Mouse (Mus musculus): ENCODE data around the gene Cracr2b. TPM values are rescaled to one million over a fixed set of nuclear protein-coding genes. Genes with fewer than 3 reads are reported as not detected.

Cracr2b gene
- 4.5 TPM for polyA plus RNA-seq (2012; fragmentation: generic; extraction: Trizol)
- long read RNA-seq, experiment 1: 0 reads
- long read RNA-seq, experiment 2: 0 reads

DNA sequence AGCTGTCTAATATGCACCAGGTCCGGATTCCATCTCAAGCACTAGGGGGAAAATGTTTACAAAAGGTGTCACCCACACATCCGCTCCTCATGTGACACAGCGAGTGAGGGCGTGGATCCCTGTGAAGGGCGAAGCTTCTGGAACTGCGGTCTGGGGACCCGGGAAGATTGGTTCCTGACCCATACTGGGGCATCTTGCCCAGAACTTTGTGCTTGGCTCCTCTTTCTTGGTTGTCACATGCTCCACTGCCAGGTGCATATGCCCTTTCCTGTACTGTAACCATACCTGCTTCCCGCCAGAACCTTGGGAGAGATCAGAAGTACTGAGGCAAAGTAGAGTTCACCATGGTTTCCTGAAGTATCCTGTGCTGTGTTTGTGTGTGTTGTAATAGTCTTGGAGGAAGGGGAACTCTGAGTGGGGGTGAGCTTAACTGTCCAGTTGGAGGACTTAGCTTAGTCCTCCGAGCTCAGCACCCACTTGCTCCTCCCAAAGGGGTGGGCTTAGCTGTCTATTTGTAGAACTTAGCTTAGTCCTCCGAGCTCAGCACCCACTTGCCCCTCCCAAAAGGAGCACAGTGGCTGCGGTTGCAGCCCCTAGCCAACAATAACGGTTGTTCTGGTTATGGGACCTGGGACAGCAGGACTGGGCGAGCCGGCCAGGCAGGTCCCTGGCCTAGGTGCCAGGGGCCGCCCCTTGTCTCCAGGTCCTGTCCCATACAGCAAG lies at the start of gene Cracr2b:
Gene Cracr2b, plus strand, starts transcription at position 704 of the 723 bp plus-strand sequence.
- H3K4me3 ChIP-seq (ENCODE audit: insufficient read depth, poor library complexity, severe bottlenecking): no peak within 1 kb of the TSS
- no peaks in the 10 kb centered on the region for H3K79me3 ChIP-seq (ENCODE audit: low read depth)
- no peak for TF ChIP-seq USF1 (IDR thresholded peaks at IDR 0.05; ENCODE audit: low read depth)
- no peak for TF ChIP-seq FOSL1 (IDR thresholded peaks at IDR 0.05; ENCODE audit: insufficient read depth, low read length, poor library complexity, severe bottlenecking)
- no peak for TF ChIP-seq MYOD1 (IDR thresholded peaks at IDR 0.05; ENCODE audit: control insufficient read depth, insufficient read length, low read depth)
- TF ChIP-seq CTCF (IDR thresholded peaks at IDR 0.05; ENCODE audit: control insufficient read depth, insufficient read depth, insufficient read length): no peak
- no peak for TF ChIP-seq MYOG (IDR thresholded peaks at IDR 0.05; ENCODE audit: control insufficient read depth, extremely low read depth, insufficient read length)
- TF ChIP-seq MAX (IDR thresholded peaks at IDR 0.05): no peak
- TF ChIP-seq CEBPB (IDR thresholded peaks at IDR 0.05; ENCODE audit: low read depth): no peak
- no peaks in the 10 kb centered on the region for H3K79me2 ChIP-seq (ENCODE audit: control insufficient read depth, insufficient read depth)
- H3ac ChIP-seq (ENCODE audit: control insufficient read depth, insufficient read length, low read depth): peak within 1 kb of the TSS; percentile 39
- peaks cover 3% of the 10 kb centered on the region for H3K36me3 ChIP-seq (ENCODE audit: control insufficient read depth, insufficient read depth)
- no peaks in the 10 kb centered on the region for H3K27me3 ChIP-seq (ENCODE audit: control insufficient read depth, insufficient read depth, insufficient read length)

DNA sequence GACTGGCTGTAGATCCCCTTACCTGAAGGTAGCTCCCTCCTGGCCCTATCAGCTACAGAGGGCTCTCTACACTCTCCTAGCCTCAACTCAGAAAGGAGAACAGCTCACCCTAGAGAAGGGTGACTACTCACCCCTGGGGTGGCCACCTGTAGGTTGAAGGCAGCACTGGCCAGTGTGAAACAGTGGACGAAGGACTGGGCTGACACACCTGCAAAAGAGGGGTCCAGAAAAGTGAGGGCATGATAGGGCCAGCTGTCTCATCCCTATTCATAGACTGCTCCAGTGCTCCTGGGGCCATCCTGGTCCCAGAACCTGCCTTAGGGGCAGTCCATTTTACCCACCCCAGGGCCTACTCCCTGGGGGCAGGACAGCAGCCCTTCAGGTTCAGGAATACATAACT lies 49.2 kb upstream of the Cracr2b start:
- peaks cover 11% of the 10 kb centered on the region for H3K79me2 ChIP-seq (ENCODE audit: control insufficient read depth, insufficient read depth)
- H3K36me3 ChIP-seq (ENCODE audit: control insufficient read depth, insufficient read depth): no peaks in the 10 kb centered on the region
- no peaks in the 10 kb centered on the region for H3K79me3 ChIP-seq (ENCODE audit: low read depth)
- no peaks in the 10 kb centered on the region for H3K27me3 ChIP-seq (ENCODE audit: control insufficient read depth, insufficient read depth, insufficient read length)
- no peak overlapping the region for H3ac ChIP-seq (ENCODE audit: control insufficient read depth, insufficient read length, low read depth)
- H3K4me3 ChIP-seq (ENCODE audit: insufficient read depth, poor library complexity, severe bottlenecking): no peak overlapping the region
- TF ChIP-seq MAX (IDR thresholded peaks at IDR 0.05) (no peak), MYOG (IDR thresholded peaks at IDR 0.05; ENCODE audit: control insufficient read depth, extremely low read depth, insufficient read length) (no peak), USF1 (IDR thresholded peaks at IDR 0.05; ENCODE audit: low read depth) (no peak), FOSL1 (IDR thresholded peaks at IDR 0.05; ENCODE audit: insufficient read depth, low read length, poor library complexity, severe bottlenecking) (no peak), MYOD1 (IDR thresholded peaks at IDR 0.05; ENCODE audit: control insufficient read depth, insufficient read length, low read depth) (no peak), CTCF (IDR thresholded peaks at IDR 0.05; ENCODE audit: control insufficient read depth, insufficient read depth, insufficient read length) (no peak)

DNA sequence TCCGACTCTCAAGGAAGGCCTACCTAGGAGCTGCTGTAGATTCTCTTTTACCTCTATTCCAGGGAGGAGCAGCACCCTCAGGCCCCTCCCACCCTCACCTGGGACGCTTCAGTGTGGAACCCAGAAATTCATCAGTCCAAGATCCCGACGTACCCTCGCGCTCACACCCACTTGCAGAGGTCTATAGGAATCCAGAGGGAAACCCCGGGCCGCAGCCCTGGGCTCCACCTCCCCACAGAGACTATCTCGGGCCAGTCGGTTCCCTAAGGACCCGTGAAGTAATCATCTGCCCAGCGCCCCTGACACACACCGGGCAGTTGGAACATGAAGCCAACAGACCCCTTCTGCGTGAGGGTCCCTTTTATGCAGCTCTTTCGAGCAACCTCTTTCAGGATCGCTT lies 47.6 kb upstream of the Cracr2b start:
- Histone ChIP-seq H3K36me3 (ENCODE audit: control insufficient read depth, insufficient read depth) (no peaks in the 10 kb centered on the region), H3ac (ENCODE audit: control insufficient read depth, insufficient read length, low read depth) (peak overlapping the region; percentile 78), H3K79me3 (ENCODE audit: low read depth) (no peaks in the 10 kb centered on the region), H3K27me3 (ENCODE audit: control insufficient read depth, insufficient read depth, insufficient read length) (no peaks in the 10 kb centered on the region), H3K4me3 (ENCODE audit: insufficient read depth, poor library complexity, severe bottlenecking) (peak overlapping the region; percentile 59), H3K79me2 (ENCODE audit: control insufficient read depth, insufficient read depth) (peaks cover 11% of the 10 kb centered on the region)
- no peak for TF ChIP-seq FOSL1 (IDR thresholded peaks at IDR 0.05; ENCODE audit: insufficient read depth, low read length, poor library complexity, severe bottlenecking)
- no peak for TF ChIP-seq MYOG (IDR thresholded peaks at IDR 0.05; ENCODE audit: control insufficient read depth, extremely low read depth, insufficient read length)
- TF ChIP-seq MYOD1 (IDR thresholded peaks at IDR 0.05; ENCODE audit: control insufficient read depth, insufficient read length, low read depth): no peak
- no peak for TF ChIP-seq MAX (IDR thresholded peaks at IDR 0.05)
- no peak for TF ChIP-seq CTCF (IDR thresholded peaks at IDR 0.05; ENCODE audit: control insufficient read depth, insufficient read depth, insufficient read length)
- TF ChIP-seq USF1 (IDR thresholded peaks at IDR 0.05; ENCODE audit: low read depth): no peak
- no peak for TF ChIP-seq CEBPB (IDR thresholded peaks at IDR 0.05; ENCODE audit: low read depth)

DNA sequence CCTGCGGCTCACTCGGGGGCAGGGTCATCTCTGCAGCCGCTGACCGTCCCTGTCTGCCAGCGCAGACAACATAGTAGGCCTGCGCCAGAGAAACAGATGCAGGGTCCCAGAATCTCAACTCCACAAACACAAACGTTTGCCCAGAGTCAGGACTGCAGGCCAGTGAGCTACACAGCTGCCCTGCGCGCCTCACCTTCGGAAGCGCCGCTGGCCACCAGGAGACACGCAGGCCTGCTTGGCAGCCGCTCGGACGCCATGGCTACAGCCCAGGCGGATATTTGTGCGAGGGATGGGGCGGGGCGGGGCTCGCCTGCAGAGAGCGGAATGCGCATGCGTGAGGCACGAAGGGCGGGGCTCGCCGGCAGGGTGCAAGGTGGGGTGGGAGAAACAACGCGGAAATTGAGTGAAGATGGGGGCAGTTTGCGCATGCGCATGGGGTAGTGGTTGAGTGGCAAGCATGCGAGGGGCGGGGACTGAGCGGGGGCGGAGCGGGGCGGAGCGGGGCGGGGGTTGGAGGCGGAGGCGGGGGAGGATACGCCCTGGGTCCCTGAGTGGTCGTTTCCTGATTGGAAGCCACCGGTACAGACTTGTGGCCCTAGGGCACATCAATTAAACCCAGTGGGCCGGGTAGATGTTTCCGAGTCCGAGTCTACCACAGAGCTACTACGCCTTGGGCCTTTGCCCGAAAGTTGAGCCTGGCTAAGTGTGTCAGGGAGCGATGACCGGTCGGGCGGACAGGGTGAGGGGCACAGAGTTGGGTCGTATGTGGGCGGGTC lies 46.9 kb upstream of the Cracr2b start, which contains the start of gene Gatd1:
Gene Gatd1, minus strand, starts transcription at position 328 of the 776 bp plus-strand sequence.
- peaks cover 11% of the 10 kb centered on the region for H3K79me2 ChIP-seq (ENCODE audit: control insufficient read depth, insufficient read depth)

DNA sequence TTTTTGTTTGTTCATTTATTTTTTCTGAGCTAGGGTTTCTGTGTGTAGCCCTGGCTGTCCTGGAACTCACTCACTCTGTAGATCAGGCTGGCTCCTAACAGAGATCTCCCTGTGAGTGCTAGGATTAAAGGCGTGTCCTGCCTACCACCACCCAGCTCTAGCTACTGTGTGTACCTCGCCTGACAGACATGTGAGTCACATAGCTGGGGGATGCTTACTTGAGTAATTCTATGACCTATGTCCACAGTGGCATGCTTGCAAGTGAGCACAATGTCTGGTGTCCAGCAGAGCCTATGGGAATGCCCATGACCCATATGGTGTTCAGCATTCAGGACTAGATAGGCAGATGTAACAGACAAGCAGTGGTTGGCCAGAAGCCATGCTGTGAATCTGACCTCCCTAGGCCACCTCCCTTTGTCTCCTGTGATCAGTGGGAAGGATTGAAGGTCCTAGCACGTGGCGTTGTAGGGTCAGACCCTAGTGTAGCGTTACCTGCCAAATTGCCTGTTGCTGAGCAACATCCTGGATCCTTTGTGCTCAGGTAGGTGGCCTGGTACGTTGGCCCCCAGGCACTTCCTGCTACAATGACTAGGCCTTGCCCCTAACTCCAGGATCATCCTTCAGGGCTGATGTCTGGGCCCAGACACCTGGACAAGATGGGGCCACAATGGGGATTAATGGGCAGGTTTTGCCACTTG lies 44.6 kb upstream of the Cracr2b start:
- no peaks in the 10 kb centered on the region for H3K36me3 ChIP-seq (ENCODE audit: control insufficient read depth, insufficient read depth)
- peaks cover 11% of the 10 kb centered on the region for H3K79me2 ChIP-seq (ENCODE audit: control insufficient read depth, insufficient read depth)
- H3K27me3 ChIP-seq (ENCODE audit: control insufficient read depth, insufficient read depth, insufficient read length): no peaks in the 10 kb centered on the region
- H3K4me3 ChIP-seq (ENCODE audit: insufficient read depth, poor library complexity, severe bottlenecking): no peak overlapping the region
- no peak overlapping the region for H3ac ChIP-seq (ENCODE audit: control insufficient read depth, insufficient read length, low read depth)
- H3K79me3 ChIP-seq (ENCODE audit: low read depth): no peaks in the 10 kb centered on the region
- TF ChIP-seq USF1 (IDR thresholded peaks at IDR 0.05; ENCODE audit: low read depth) (no peak), MYOD1 (IDR thresholded peaks at IDR 0.05; ENCODE audit: control insufficient read depth, insufficient read length, low read depth) (no peak), FOSL1 (IDR thresholded peaks at IDR 0.05; ENCODE audit: insufficient read depth, low read length, poor library complexity, severe bottlenecking) (no peak), MYOG (IDR thresholded peaks at IDR 0.05; ENCODE audit: control insufficient read depth, extremely low read depth, insufficient read length) (no peak), CTCF (IDR thresholded peaks at IDR 0.05; ENCODE audit: control insufficient read depth, insufficient read depth, insufficient read length) (no peak), MAX (IDR thresholded peaks at IDR 0.05) (no peak), CEBPB (IDR thresholded peaks at IDR 0.05; ENCODE audit: low read depth) (no peak)

More for the DNA sequence above, 46.9 kb upstream of the Cracr2b start, which contains the start of gene Gatd1:
- peak within 1 kb of the TSS; percentile 78 for H3ac ChIP-seq (ENCODE audit: control insufficient read depth, insufficient read length, low read depth)
- no peak for TF ChIP-seq CTCF (IDR thresholded peaks at IDR 0.05; ENCODE audit: control insufficient read depth, insufficient read depth, insufficient read length)
- TF ChIP-seq FOSL1 (IDR thresholded peaks at IDR 0.05; ENCODE audit: insufficient read depth, low read length, poor library complexity, severe bottlenecking): no peak
- no peak for TF ChIP-seq MAX (IDR thresholded peaks at IDR 0.05)
- TF ChIP-seq MYOG (IDR thresholded peaks at IDR 0.05; ENCODE audit: control insufficient read depth, extremely low read depth, insufficient read length): no peak
- no peak for TF ChIP-seq MYOD1 (IDR thresholded peaks at IDR 0.05; ENCODE audit: control insufficient read depth, insufficient read length, low read depth)
- TF ChIP-seq USF1 (IDR thresholded peaks at IDR 0.05; ENCODE audit: low read depth): no peak
- no peak for TF ChIP-seq CEBPB (IDR thresholded peaks at IDR 0.05; ENCODE audit: low read depth)
- no peaks in the 10 kb centered on the region for H3K36me3 ChIP-seq (ENCODE audit: control insufficient read depth, insufficient read depth)
- no peaks in the 10 kb centered on the region for H3K27me3 ChIP-seq (ENCODE audit: control insufficient read depth, insufficient read depth, insufficient read length)
- no peaks in the 10 kb centered on the region for H3K79me3 ChIP-seq (ENCODE audit: low read depth)
- H3K4me3 ChIP-seq (ENCODE audit: insufficient read depth, poor library complexity, severe bottlenecking): peak within 1 kb of the TSS; percentile 59

All from C2C12 (cell line).